Mouse (Mus musculus): ENCODE results near the gene Tgfb3. TPM values are rescaled to one million over a fixed set of nuclear protein-coding genes. Genes with fewer than 3 reads are reported as not detected.

Gene Tgfb3
- total and polyA plus RNA-seq, 3 experiments: 0.34 TPM; not detected in 2

DNA sequence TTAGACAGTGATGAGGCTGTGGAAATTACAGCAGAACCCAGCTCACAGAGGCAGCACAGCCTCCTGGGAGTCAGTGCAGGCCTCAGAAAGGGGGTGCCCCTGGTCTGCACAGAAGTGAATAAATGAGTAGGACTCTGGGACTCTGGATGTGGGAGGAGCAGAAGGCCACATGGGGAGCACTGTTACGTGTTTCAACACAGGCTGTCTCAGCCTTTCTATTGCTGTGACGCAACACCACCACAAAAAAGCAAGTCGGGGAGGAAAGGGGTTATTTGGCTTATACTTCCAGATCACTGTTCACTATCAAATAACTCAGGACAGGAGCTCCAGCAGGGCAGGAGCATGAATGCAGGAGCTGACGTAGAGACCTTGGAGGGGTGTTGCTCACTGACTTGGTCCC is 17.0 kb upstream of the Tgfb3 start:
- Histone ChIP-seq H3K9me3 (replicated peaks; ENCODE audit: low read length) (no peaks in the 10 kb centered on the region), H3K4me2 (ENCODE audit: insufficient read depth, low read depth, poor library complexity, severe bottlenecking) (no peak overlapping the region), H3K27me3 (replicated peaks) (no peaks in the 10 kb centered on the region), H3K4me1 (ENCODE audit: control insufficient read depth in 1 of 2, insufficient read depth in 2 of 2) (peaks cover 8 to 32% of the 10 kb centered on the region in 2 experiments; a peak in 3 of 4 replicates), H3K4me3 (replicated peaks in 1 of 3; ENCODE audit: low read depth in 2 of 3, low read length in 2 of 3, poor library complexity in 1 of 3) (no peak overlapping the region), H3K79me2 (replicated peaks; ENCODE audit: control insufficient read depth, extremely low read depth, insufficient read depth, poor library complexity, severe bottlenecking) (no peaks in the 10 kb centered on the region), H3K27ac (ENCODE audit: insufficient read depth, low read depth) (no peak overlapping the region), H3K9ac (ENCODE audit: insufficient read depth, low read depth) (no peak overlapping the region), H3K36me3 (replicated peaks in 1 of 2; ENCODE audit: control insufficient read depth in 1 of 2, insufficient read depth in 1 of 2, low read length in 1 of 2) (no peaks in the 10 kb centered on the region)
- TF ChIP-seq ETS1 (conservative IDR thresholded peaks at IDR 0.05; ENCODE audit: low read depth, low read length): no peak; the same call in 1 of the 2 replicates
- TF ChIP-seq MYC (IDR thresholded peaks at IDR 0.05; ENCODE audit: low read depth, low read length): no peak
- TF ChIP-seq MAZ (IDR thresholded peaks at IDR 0.05; ENCODE audit: low read depth, low read length): no peak
- no peak for TF ChIP-seq BHLHE40 (IDR thresholded peaks at IDR 0.05; ENCODE audit: low read depth, low read length)
- TF ChIP-seq RCOR1 (conservative IDR thresholded peaks at IDR 0.05; ENCODE audit: low read depth, low read length): no peak
- TF ChIP-seq NRF1 (IDR thresholded peaks at IDR 0.05; ENCODE audit: low read depth, low read length): no peak
- TF ChIP-seq PAX5 (IDR thresholded peaks at IDR 0.05; ENCODE audit: low read length): no peak
- no peak for TF ChIP-seq MAX (IDR thresholded peaks at IDR 0.05; ENCODE audit: low read length)
- peak; percentile 77 for DNase-seq (ENCODE audit: extremely low read depth)
- in situ Hi-C loops (cut with MboI; ENCODE audit: low pct_ligation_motif_present, low pct_unique_long_range_greater_than_20kb, low sequenced_read_pairs) (no loop called here), dilution Hi-C loops (cut with MboI; ENCODE audit: extremely low pct_ligation_motif_present, extremely low pct_unique_long_range_greater_than_20kb, low sequenced_read_pairs) (no loop called here)

DNA sequence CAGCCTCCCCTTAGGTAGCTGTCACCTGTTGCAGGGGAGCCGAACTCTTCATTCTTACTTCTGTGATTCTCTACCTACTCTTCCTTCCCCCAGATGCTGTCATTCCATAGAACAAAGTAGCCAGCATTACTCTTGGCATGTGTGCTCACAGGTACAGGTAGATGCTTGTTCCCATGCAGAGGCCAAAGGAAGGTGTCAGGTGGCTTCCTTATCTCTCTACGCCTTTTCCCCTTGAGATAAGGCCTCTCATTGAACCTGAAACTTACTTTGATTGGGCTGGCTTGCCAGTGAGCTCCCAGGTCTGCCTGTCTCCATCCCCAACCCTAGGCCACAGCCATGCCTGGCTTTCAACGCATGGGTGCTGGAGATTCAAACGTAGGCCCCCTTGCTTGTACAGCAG is 15.2 kb upstream of the Tgfb3 start:
- Histone ChIP-seq H3K79me2 (replicated peaks; ENCODE audit: control insufficient read depth, extremely low read depth, insufficient read depth, poor library complexity, severe bottlenecking) (no peaks in the 10 kb centered on the region), H3K4me1 (ENCODE audit: control insufficient read depth in 1 of 2, insufficient read depth in 2 of 2) (peaks cover 8 to 32% of the 10 kb centered on the region in 2 experiments; a peak in 3 of 4 replicates), H3K27me3 (replicated peaks) (no peaks in the 10 kb centered on the region), H3K4me2 (ENCODE audit: insufficient read depth, low read depth, poor library complexity, severe bottlenecking) (no peak overlapping the region), H3K4me3 (replicated peaks in 1 of 3; ENCODE audit: low read depth in 2 of 3, low read length in 2 of 3, poor library complexity in 1 of 3) (no peak overlapping the region), H3K27ac (ENCODE audit: insufficient read depth, low read depth) (no peak overlapping the region), H3K9ac (ENCODE audit: insufficient read depth, low read depth) (no peak overlapping the region), H3K36me3 (replicated peaks in 1 of 2; ENCODE audit: control insufficient read depth in 1 of 2, insufficient read depth in 1 of 2, low read length in 1 of 2) (no peaks in the 10 kb centered on the region), H3K9me3 (replicated peaks; ENCODE audit: low read length) (no peaks in the 10 kb centered on the region)
- in situ Hi-C loops (cut with MboI; ENCODE audit: low pct_ligation_motif_present, low pct_unique_long_range_greater_than_20kb, low sequenced_read_pairs): no loop called here
- dilution Hi-C loops (cut with MboI; ENCODE audit: extremely low pct_ligation_motif_present, extremely low pct_unique_long_range_greater_than_20kb, low sequenced_read_pairs): no loop called here
- TF ChIP-seq JUN (IDR thresholded peaks at IDR 0.05; ENCODE audit: insufficient read depth, low read depth, low read length): no peak
- no peak for TF ChIP-seq ELF1 (IDR thresholded peaks at IDR 0.05; ENCODE audit: low read depth, low read length)
- no peak for TF ChIP-seq SMC3 (IDR thresholded peaks at IDR 0.05; ENCODE audit: low read depth, low read length)
- no peak for TF ChIP-seq UBTF (IDR thresholded peaks at IDR 0.05; ENCODE audit: low read depth, low read length)
- no peak for TF ChIP-seq GABPA (IDR thresholded peaks at IDR 0.05; ENCODE audit: insufficient replicate concordance, low read depth, low read length)
- TF ChIP-seq RCOR1 (conservative IDR thresholded peaks at IDR 0.05; ENCODE audit: low read depth, low read length): no peak
- no peak for TF ChIP-seq USF2 (conservative IDR thresholded peaks at IDR 0.05; ENCODE audit: low read depth, low read length)
- no peak for TF ChIP-seq CTCF (conservative IDR thresholded peaks at IDR 0.05 in 1 of 2, IDR thresholded peaks at IDR 0.05 in 1 of 2; ENCODE audit: low read depth in 2 of 2, low read length in 2 of 2)
- TF ChIP-seq POLR2A (IDR thresholded peaks at IDR 0.05; ENCODE audit: low read depth, low read length): no peak
- TF ChIP-seq MYC (IDR thresholded peaks at IDR 0.05; ENCODE audit: low read depth, low read length): no peak
- TF ChIP-seq CHD1 (IDR thresholded peaks at IDR 0.05; ENCODE audit: low read depth, low read length): no peak
- TF ChIP-seq MAZ (IDR thresholded peaks at IDR 0.05; ENCODE audit: low read depth, low read length): no peak
- TF ChIP-seq ZNF384 (IDR thresholded peaks at IDR 0.05; ENCODE audit: low read depth, low read length): no peak
- TF ChIP-seq PAX5 (IDR thresholded peaks at IDR 0.05; ENCODE audit: low read length): no peak
- TF ChIP-seq MXI1 (IDR thresholded peaks at IDR 0.05; ENCODE audit: low read depth, low read length): no peak
- no peak for TF ChIP-seq MEF2A (IDR thresholded peaks at IDR 0.05; ENCODE audit: borderline replicate concordance, low read depth, low read length)
- no peak for TF ChIP-seq KAT2A (IDR thresholded peaks at IDR 0.05; ENCODE audit: insufficient replicate concordance, low read length)
- no peak for DNase-seq (ENCODE audit: extremely low read depth)

All from CH12.LX (cell line).